Mouse (Mus musculus) kidney, postnatal 0 days (tissue): ENCODE measurements around the gene Ldlr. TPM values are rescaled to one million over a fixed set of nuclear protein-coding genes. Genes with fewer than 3 reads are reported as not detected.

Source experiments
- ATAC-seq: fragments of 200-750 bp; cut with Nextera tagmentation; replicated peaks from 2 replicates; pipeline ENCODE4 v1.8.0; 2017; ENCODE audit warnings: low read depth, moderate number of reproducible peaks, moderate TSS enrichment, moderate library complexity; ENCODE audit not compliant: low FRiP score
- DNase-seq: peaks from one replicate; pipeline ENCODE4 v3.0.0-alpha.2; 2016; ENCODE audit warnings: low spot score
- H3K27ac ChIP-seq: fragments of 300-500 bp; sonication (generic); 2 replicates; pipeline ENCODE4 v1.5.1; 2014; ENCODE audit warnings: mild to moderate bottlenecking
- H3K27me3 ChIP-seq: fragments of 300-500 bp; sonication (generic); 2 replicates; pipeline ENCODE4 v1.6.1; 2014; ENCODE audit warnings: low read length, mixed read lengths; ENCODE audit not compliant: insufficient read depth
- H3K36me3 ChIP-seq: fragments of 300-500 bp; sonication (generic); 2 replicates; pipeline ENCODE4 v1.6.1; 2014; ENCODE audit warnings: low read length, mixed read lengths; ENCODE audit not compliant: insufficient read depth
- H3K4me1 ChIP-seq: fragments of 300-500 bp; sonication (generic); replicated peaks from 2 replicates; pipeline ENCODE4 v1.6.1; 2014; ENCODE audit warnings: antibody characterized with exemption, low read length, mixed read lengths; ENCODE audit not compliant: insufficient read depth
- H3K4me2 ChIP-seq: fragments of 300-500 bp; sonication (generic); 2 replicates; pipeline ENCODE4 v1.6.1; 2014; ENCODE audit warnings: mild to moderate bottlenecking, low read length, moderate library complexity, mixed read lengths
- H3K4me3 ChIP-seq: fragments of 300-500 bp; sonication (generic); replicated peaks from 2 replicates; pipeline ENCODE4 v1.5.1; 2014; ENCODE audit warnings: low read depth, low read length
- H3K9ac ChIP-seq: fragments of 300-500 bp; sonication (generic); 2 replicates; pipeline ENCODE4 v1.6.1; 2014; ENCODE audit warnings: low read depth, low read length
- H3K9me3 ChIP-seq: fragments of 300-500 bp; sonication (generic); replicated peaks from 2 replicates; pipeline ENCODE4 v1.6.1; 2016; ENCODE audit warnings: low read length, inconsistent platforms, mixed read lengths
- CTCF ChIP-seq: IDR thresholded peaks from 2 replicates; pipeline ENCODE4 v1.5.1; 2016; ENCODE audit warnings: antibody characterized with exemption, low read depth, mild to moderate bottlenecking, moderate library complexity
- WGBS: fragments of 180-500 bp; shearing (Covaris S2); extraction: QIAGEN DNeasy Blood & Tissue Kit; methylation state at CpG from one replicate; pipeline ENCODE4 v1.1.7; 2014; 5-methylcytosine and 5-hydroxymethylcytosine counted together
- polyA plus RNA-seq: library from polyadenylated mRNA; unstranded; fragments of >200 nt; fragmentation: Nextera tagmentation; extraction: Ambion mirVana; gene quantifications from 2 replicates; pipeline ENCODE4 v1.2.1, GENCODE M21; 2015

Gene Ldlr
- polyA plus RNA-seq, 1 experiment from 2014 or later = 16.9 TPM

- H3K4me1 ChIP-seq = no peaks in the 10 kb centered on the region
- no peak for ATAC-seq
- no peak for TF ChIP-seq CTCF
Observed at GRCm38 (mm10) chr9:21701091-21701490, 22.2 kb upstream of the Ldlr start.

DNA sequence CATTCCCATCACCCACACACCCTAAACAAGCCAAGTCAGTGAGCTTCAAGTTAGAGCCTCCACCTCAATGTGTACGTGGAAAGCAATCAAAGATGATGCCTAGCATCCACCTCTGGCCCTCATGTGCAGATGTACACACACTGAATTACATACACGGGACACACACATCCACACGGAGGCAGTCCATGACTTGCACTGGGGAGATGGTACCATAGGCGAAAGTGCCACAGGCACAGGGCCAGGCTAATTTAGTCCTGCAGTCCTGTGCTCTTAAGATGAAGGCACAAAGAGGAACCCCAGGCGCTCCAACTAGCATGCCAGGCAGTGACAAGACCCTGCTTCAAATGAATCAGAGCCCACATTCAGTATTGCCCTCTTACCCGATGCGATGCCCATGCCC lies 19.8 kb upstream of the Ldlr start:
- no peaks in the 10 kb centered on the region for H3K27me3 ChIP-seq
- peaks cover 58% of the 10 kb centered on the region for H3K36me3 ChIP-seq
- no peaks in the 10 kb centered on the region for H3K9me3 ChIP-seq
- H3K4me1 ChIP-seq = no peaks in the 10 kb centered on the region
- no peak overlapping the region for H3K4me2 ChIP-seq
- H3K4me3 ChIP-seq = no peak overlapping the region
- DNase-seq (no peak), ATAC-seq (no peak)
- no peak overlapping the region for H3K27ac ChIP-seq
- WGBS = 93% methylated on average over 7 of the region's 7 CpGs
- TF ChIP-seq CTCF = no peak
- no peak overlapping the region for H3K9ac ChIP-seq

More at GRCm38 (mm10) chr9:21701091-21701490, 22.2 kb upstream of the Ldlr start:
- H3K4me3 ChIP-seq = no peak overlapping the region
- no peak overlapping the region for H3K27ac ChIP-seq
- H3K36me3 ChIP-seq = peaks cover 64% of the 10 kb centered on the region
- no peak overlapping the region for H3K9ac ChIP-seq
- no peak for DNase-seq
- no peaks in the 10 kb centered on the region for H3K9me3 ChIP-seq
- WGBS = 94% methylated on average over 14 of the region's 14 CpGs
- H3K27me3 ChIP-seq = no peaks in the 10 kb centered on the region
- H3K4me2 ChIP-seq = no peak overlapping the region

DNA sequence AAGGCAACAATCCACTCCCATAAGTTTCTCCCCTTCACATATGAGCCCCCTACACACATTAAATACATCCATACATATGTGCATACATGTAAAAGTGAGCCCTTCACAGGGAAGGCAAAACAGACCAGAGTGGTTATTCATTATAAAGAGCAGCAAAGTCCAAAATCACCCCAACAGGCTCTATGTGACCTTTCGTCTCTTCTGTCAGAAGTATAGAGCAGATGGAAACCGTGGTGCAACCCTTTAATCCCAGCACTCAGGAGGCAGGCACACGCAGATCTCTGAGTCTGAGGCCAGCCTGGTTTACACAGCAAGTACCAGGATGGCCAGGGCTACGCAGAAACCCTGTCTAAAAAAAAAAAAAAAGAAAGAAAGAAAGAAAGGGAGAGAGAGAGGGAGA lies 17.2 kb upstream of the Ldlr start:
- Histone ChIP-seq H3K27ac (no peak overlapping the region), H3K36me3 (peaks cover 44% of the 10 kb centered on the region), H3K9ac (no peak overlapping the region), H3K27me3 (no peaks in the 10 kb centered on the region), H3K4me1 (no peaks in the 10 kb centered on the region), H3K9me3 (no peaks in the 10 kb centered on the region), H3K4me3 (no peak overlapping the region), H3K4me2 (no peak overlapping the region)
- DNase-seq (no peak), ATAC-seq (no peak)
- TF ChIP-seq CTCF = no peak
- WGBS = 82% methylated on average over 4 of the region's 4 CpGs

DNA sequence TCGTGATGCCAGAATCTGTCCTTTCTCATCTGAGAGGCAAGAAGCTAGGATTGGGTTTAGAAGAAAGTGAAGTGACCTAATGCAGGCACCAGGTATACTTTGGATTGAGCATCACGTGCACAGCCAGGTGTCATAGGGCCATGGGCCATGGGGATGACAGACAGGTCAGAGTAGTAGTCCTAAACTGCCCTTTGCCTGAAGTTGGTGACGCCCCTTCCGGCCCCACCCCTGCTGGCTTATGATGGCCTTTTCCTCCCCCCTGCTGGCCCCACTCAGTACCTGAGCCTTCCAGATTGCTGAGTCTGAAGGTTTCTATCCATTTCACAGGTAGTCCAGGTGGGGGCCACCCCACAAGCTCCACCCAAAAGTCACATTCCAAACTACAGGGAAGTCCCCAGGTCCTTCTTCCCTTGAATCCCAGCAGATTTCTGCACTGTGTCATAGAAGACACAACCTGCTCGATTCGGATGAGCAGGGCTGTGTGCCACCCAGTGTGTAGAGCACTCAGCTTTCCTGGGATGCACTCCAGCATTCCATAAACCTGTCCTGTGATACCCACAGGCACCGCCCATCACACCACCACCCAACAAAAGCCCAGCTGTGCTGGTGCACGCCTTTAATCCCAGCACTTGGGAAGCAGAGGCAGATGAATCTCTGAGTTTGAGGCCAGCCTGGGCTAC lies 16.6 kb upstream of the Ldlr start:
- Histone ChIP-seq H3K27ac (no peak overlapping the region), H3K27me3 (no peaks in the 10 kb centered on the region), H3K36me3 (peaks cover 38% of the 10 kb centered on the region), H3K4me1 (no peaks in the 10 kb centered on the region), H3K4me3 (no peak overlapping the region), H3K9me3 (no peaks in the 10 kb centered on the region), H3K9ac (no peak overlapping the region), H3K4me2 (no peak overlapping the region)
- ATAC-seq = peak; percentile 52; the same call in 1 of the 2 replicates
- WGBS = 86% methylated on average over 8 of the region's 8 CpGs
- DNase-seq = no peak
- no peak for TF ChIP-seq CTCF

- 88% methylated on average over 3 of the region's 3 CpGs for WGBS
- Histone ChIP-seq H3K9me3 (no peaks in the 10 kb centered on the region), H3K4me2 (no peak overlapping the region), H3K4me1 (no peaks in the 10 kb centered on the region), H3K27me3 (no peaks in the 10 kb centered on the region), H3K9ac (no peak overlapping the region), H3K27ac (no peak overlapping the region), H3K36me3 (peaks cover 14% of the 10 kb centered on the region; the same call in 1 of the 2 replicates), H3K4me3 (no peak overlapping the region)
- DNase-seq = no peak
- TF ChIP-seq CTCF = no peak
- no peak for ATAC-seq
Observed at GRCm38 (mm10) chr9:21709340-21709739, 13.9 kb upstream of the Ldlr start.

- no peak overlapping the region for H3K4me3 ChIP-seq
- no peak for TF ChIP-seq CTCF
- WGBS = 58% methylated on average over 4 of the region's 4 CpGs
- H3K9ac ChIP-seq = no peak overlapping the region
- H3K4me2 ChIP-seq = no peak overlapping the region
- no peaks in the 10 kb centered on the region for H3K9me3 ChIP-seq
- no peaks in the 10 kb centered on the region for H3K27me3 ChIP-seq
- no peak overlapping the region for H3K27ac ChIP-seq
- no peaks in the 10 kb centered on the region for H3K4me1 ChIP-seq
- DNase-seq (no peak), ATAC-seq (no peak)
- no peaks in the 10 kb centered on the region for H3K36me3 ChIP-seq
Observed at GRCm38 (mm10) chr9:21715298-21715697, 8.0 kb upstream of the Ldlr start.

DNA sequence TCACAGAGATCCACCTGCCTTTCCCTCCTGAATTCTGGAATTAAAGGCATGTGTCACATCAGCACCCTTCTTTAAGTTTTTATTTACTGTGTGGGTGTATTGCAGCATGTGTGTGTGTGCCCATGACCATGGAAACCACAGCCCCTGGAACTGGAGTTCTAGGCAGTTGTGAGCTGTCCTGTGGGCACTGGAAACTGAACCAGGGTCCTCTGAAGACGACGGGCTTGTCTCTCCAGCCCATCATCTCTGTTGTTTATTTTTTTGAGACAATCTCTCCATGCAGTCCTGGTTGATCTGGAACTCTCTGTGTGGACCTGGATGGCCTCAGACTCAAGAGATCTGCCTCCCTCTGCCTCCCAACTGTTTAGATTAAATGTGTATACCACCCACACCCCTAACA lies 6.3 kb upstream of the Ldlr start:
- no peak overlapping the region for H3K4me2 ChIP-seq
- H3K27me3 ChIP-seq = no peaks in the 10 kb centered on the region
- no peak for TF ChIP-seq CTCF
- no peak overlapping the region for H3K9ac ChIP-seq
- no peak for ATAC-seq
- WGBS = 87% methylated on average over 2 of the region's 2 CpGs
- no peak overlapping the region for H3K4me3 ChIP-seq
- H3K36me3 ChIP-seq = no peaks in the 10 kb centered on the region
- no peaks in the 10 kb centered on the region for H3K9me3 ChIP-seq
- H3K4me1 ChIP-seq = no peaks in the 10 kb centered on the region
- DNase-seq = no peak
- no peak overlapping the region for H3K27ac ChIP-seq
